Mouse (Mus musculus): ENCODE data around the gene Zfp217. TPM values are rescaled to one million over a fixed set of nuclear protein-coding genes. Genes with fewer than 3 reads are reported as not detected.

Zfp217 gene
- polyA plus RNA-seq, 1 experiment from 2014 or later, result 4.5 TPM

- ATAC-seq (ENCODE audit: insufficient number of reproducible peaks, insufficient read depth, low FRiP score, low read depth), result no peak
- Histone ChIP-seq H3K9me3 (ENCODE audit: control insufficient read depth, low read depth, low read length) (no peaks in the 10 kb centered on the region), H3K4me1 (ENCODE audit: control insufficient read depth, insufficient read depth, low read length) (peaks cover 22% of the 10 kb centered on the region), H3K36me3 (ENCODE audit: control insufficient read depth, insufficient read depth, low read length) (no peaks in the 10 kb centered on the region), H3K27me3 (ENCODE audit: control insufficient read depth, insufficient read depth, low read length) (no peaks in the 10 kb centered on the region), H3K4me3 (ENCODE audit: low read depth, low read length) (no peak overlapping the region), H3K9ac (replicated peaks; ENCODE audit: low read depth, low read length) (no peak overlapping the region), H3K27ac (ENCODE audit: low read length) (no peak overlapping the region), H3K4me2 (replicated peaks; ENCODE audit: low read depth, low read length) (no peak overlapping the region)
- WGBS, result 75% methylated on average over 3 of the region's 3 CpGs
These were observed 27.3 kb upstream of the Zfp217 start for GRCm38 (mm10) chr2:170175190-170175589.

- no peaks in the 10 kb centered on the region for H3K9me3 ChIP-seq (ENCODE audit: control insufficient read depth, low read depth, low read length)
- no peaks in the 10 kb centered on the region for H3K36me3 ChIP-seq (ENCODE audit: control insufficient read depth, insufficient read depth, low read length)
- no peak for ATAC-seq (ENCODE audit: insufficient number of reproducible peaks, insufficient read depth, low FRiP score, low read depth)
- no peaks in the 10 kb centered on the region for H3K27me3 ChIP-seq (ENCODE audit: control insufficient read depth, insufficient read depth, low read length)
- no peak overlapping the region for H3K4me2 ChIP-seq (replicated peaks; ENCODE audit: low read depth, low read length)
- H3K9ac ChIP-seq (replicated peaks; ENCODE audit: low read depth, low read length), result no peak overlapping the region
- no peaks in the 10 kb centered on the region for H3K4me1 ChIP-seq (ENCODE audit: control insufficient read depth, insufficient read depth, low read length)
- no peak overlapping the region for H3K4me3 ChIP-seq (ENCODE audit: low read depth, low read length)
- no peak overlapping the region for H3K27ac ChIP-seq (ENCODE audit: low read length)
These were observed 21.2 kb upstream of the Zfp217 start for GRCm38 (mm10) chr2:170169062-170169461.

DNA sequence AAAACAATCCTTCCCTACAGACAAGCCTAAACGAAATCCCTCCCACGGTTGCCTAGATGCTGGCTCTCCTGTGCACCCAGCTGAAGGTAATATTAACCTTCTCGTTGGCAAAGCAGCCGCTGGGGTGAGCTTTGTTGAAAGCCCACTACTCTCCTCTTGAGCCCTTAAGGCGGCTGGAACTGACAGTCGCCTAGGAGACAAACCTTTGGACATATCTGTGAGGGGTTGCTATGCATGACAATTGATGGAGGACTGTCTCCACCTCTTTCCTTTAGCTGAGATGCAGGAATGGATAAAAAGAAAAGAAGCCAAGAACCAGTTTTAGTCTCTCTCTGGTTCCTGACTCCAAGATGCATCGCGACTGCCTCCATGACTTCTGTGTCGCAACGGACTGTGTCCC, 17.7 kb upstream of the Zfp217 start:
- ATAC-seq (ENCODE audit: insufficient number of reproducible peaks, insufficient read depth, low FRiP score, low read depth), result no peak

GRCm38 (mm10) chr2:170163671-170164462, 16.0 kb upstream of the Zfp217 start:
- Histone ChIP-seq H3K27me3 (ENCODE audit: control insufficient read depth, insufficient read depth, low read length) (no peaks in the 10 kb centered on the region), H3K9ac (replicated peaks; ENCODE audit: low read depth, low read length) (no peak overlapping the region), H3K27ac (ENCODE audit: low read length) (no peak overlapping the region), H3K4me3 (ENCODE audit: low read depth, low read length) (no peak overlapping the region), H3K9me3 (ENCODE audit: control insufficient read depth, low read depth, low read length) (no peaks in the 10 kb centered on the region), H3K4me1 (ENCODE audit: control insufficient read depth, insufficient read depth, low read length) (no peaks in the 10 kb centered on the region), H3K36me3 (ENCODE audit: control insufficient read depth, insufficient read depth, low read length) (no peaks in the 10 kb centered on the region), H3K4me2 (replicated peaks; ENCODE audit: low read depth, low read length) (no peak overlapping the region)
- no peak for ATAC-seq (ENCODE audit: insufficient number of reproducible peaks, insufficient read depth, low FRiP score, low read depth)
- WGBS, result 78% methylated on average over 18 of the region's 18 CpGs

More for the DNA sequence above, 17.7 kb upstream of the Zfp217 start:
- H3K36me3 ChIP-seq (ENCODE audit: control insufficient read depth, insufficient read depth, low read length), result no peaks in the 10 kb centered on the region
- 83% methylated on average over 10 of the region's 10 CpGs for WGBS
- H3K9me3 ChIP-seq (ENCODE audit: control insufficient read depth, low read depth, low read length), result no peaks in the 10 kb centered on the region
- no peaks in the 10 kb centered on the region for H3K27me3 ChIP-seq (ENCODE audit: control insufficient read depth, insufficient read depth, low read length)
- H3K4me3 ChIP-seq (ENCODE audit: low read depth, low read length), result no peak overlapping the region
- H3K4me1 ChIP-seq (ENCODE audit: control insufficient read depth, insufficient read depth, low read length), result no peaks in the 10 kb centered on the region
- H3K27ac ChIP-seq (ENCODE audit: low read length), result no peak overlapping the region
- H3K9ac ChIP-seq (replicated peaks; ENCODE audit: low read depth, low read length), result no peak overlapping the region
- H3K4me2 ChIP-seq (replicated peaks; ENCODE audit: low read depth, low read length), result no peak overlapping the region

DNA sequence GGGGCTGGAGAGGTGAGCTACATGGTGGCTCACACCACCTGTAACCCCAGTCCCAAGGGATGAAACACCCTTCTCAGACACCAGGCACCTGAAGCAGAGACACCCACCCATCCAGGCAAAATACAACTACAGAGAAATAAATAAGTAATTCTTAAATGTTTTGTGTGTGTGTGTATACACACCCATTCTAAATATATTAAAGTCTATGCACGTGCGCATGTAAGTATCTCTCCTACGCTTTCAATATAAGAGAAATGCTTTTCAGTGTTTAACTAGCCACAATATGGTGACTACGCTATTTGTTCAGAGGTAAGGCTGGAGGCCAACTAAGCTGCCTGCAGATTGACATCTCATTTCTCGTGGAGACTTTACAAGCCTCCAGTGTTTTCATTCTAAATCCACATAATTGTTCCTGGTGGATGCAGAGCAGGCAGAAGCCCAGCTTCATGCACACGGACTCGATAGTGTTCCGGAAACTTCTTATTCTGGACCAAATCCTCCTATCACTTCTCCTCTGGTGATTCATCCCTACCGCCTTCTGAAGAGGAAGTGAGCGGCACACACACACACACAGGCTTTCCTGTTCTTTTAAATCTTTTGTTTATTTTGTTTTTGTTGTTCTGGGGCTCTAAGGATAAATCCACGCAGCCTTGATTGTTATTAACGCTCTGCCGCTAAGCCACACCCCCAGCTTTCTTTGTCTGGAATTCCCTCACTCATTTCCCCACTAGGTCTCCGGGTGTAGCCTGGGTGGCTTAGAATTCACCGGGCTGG, 12.1 kb upstream of the Zfp217 start:
- no peak for ATAC-seq (ENCODE audit: insufficient number of reproducible peaks, insufficient read depth, low FRiP score, low read depth)
- H3K4me1 ChIP-seq (ENCODE audit: control insufficient read depth, insufficient read depth, low read length), result no peaks in the 10 kb centered on the region; the same call in 1 of the 2 replicates
- H3K4me3 ChIP-seq (ENCODE audit: low read depth, low read length), result no peak overlapping the region
- 52% methylated on average over 15 of the region's 15 CpGs for WGBS
- no peaks in the 10 kb centered on the region for H3K9me3 ChIP-seq (ENCODE audit: control insufficient read depth, low read depth, low read length)
- no peak overlapping the region for H3K4me2 ChIP-seq (replicated peaks; ENCODE audit: low read depth, low read length)
- H3K9ac ChIP-seq (replicated peaks; ENCODE audit: low read depth, low read length), result no peak overlapping the region
- H3K27me3 ChIP-seq (ENCODE audit: control insufficient read depth, insufficient read depth, low read length), result no peaks in the 10 kb centered on the region
- H3K27ac ChIP-seq (ENCODE audit: low read length), result no peak overlapping the region
- H3K36me3 ChIP-seq (ENCODE audit: control insufficient read depth, insufficient read depth, low read length), result no peaks in the 10 kb centered on the region

DNA sequence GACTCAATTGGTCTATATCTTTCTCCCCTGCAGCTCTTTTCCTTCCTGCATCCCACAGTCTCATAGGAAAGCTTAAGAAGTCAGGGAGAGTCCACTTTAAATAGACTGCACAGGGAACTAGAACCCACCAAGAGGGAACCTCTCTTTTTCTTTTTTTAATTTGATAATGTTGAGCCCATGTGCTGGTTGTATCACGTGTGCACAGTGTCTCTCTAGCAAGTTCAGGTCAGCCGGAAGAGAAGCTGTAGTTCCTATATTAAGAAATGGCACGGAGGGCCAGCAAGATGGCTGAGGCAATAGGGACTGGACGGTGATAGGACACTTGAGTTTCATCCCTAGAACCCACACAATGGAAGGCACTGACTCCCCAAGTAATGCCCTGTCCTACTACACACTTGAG, 11.1 kb upstream of the Zfp217 start:
- H3K4me3 ChIP-seq (ENCODE audit: low read depth, low read length), result no peak overlapping the region
- no peak overlapping the region for H3K9ac ChIP-seq (replicated peaks; ENCODE audit: low read depth, low read length)
- ATAC-seq (ENCODE audit: insufficient number of reproducible peaks, insufficient read depth, low FRiP score, low read depth), result no peak
- H3K4me1 ChIP-seq (ENCODE audit: control insufficient read depth, insufficient read depth, low read length), result no peaks in the 10 kb centered on the region; the same call in 1 of the 2 replicates
- H3K4me2 ChIP-seq (replicated peaks; ENCODE audit: low read depth, low read length), result no peak overlapping the region
- no peak overlapping the region for H3K27ac ChIP-seq (ENCODE audit: low read length)
- no peaks in the 10 kb centered on the region for H3K9me3 ChIP-seq (ENCODE audit: control insufficient read depth, low read depth, low read length)
- H3K36me3 ChIP-seq (ENCODE audit: control insufficient read depth, insufficient read depth, low read length), result no peaks in the 10 kb centered on the region
- 88% methylated on average over 4 of the region's 4 CpGs for WGBS
- H3K27me3 ChIP-seq (ENCODE audit: control insufficient read depth, insufficient read depth, low read length), result no peaks in the 10 kb centered on the region

DNA sequence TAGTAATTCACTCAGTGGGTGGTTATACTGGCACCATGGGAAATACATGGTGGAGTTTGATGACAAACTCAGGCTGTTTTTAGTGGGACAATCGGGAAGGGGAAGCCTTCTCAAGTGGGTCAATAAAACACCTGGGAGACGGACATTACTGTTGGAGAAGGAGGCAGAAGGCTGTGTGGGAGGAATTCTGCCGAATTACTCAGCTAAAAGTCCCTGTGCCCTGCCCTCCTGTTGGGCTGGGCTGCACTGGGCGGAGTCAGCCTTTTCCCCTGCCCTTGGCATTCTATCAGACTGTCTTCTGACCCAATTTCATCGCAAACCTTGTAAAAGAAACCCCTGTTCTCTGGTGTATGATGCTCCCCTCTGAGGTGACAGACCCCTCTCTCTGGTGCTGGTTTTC, 10.3 kb upstream of the Zfp217 start:
- Histone ChIP-seq H3K27me3 (ENCODE audit: control insufficient read depth, insufficient read depth, low read length) (no peaks in the 10 kb centered on the region), H3K9ac (replicated peaks; ENCODE audit: low read depth, low read length) (no peak overlapping the region), H3K4me3 (ENCODE audit: low read depth, low read length) (no peak overlapping the region), H3K4me2 (replicated peaks; ENCODE audit: low read depth, low read length) (no peak overlapping the region), H3K36me3 (ENCODE audit: control insufficient read depth, insufficient read depth, low read length) (no peaks in the 10 kb centered on the region), H3K27ac (ENCODE audit: low read length) (no peak overlapping the region), H3K9me3 (ENCODE audit: control insufficient read depth, low read depth, low read length) (no peaks in the 10 kb centered on the region), H3K4me1 (ENCODE audit: control insufficient read depth, insufficient read depth, low read length) (peaks cover 3% of the 10 kb centered on the region)
- peak; percentile 62; the same call in 1 of the 2 replicates for ATAC-seq (ENCODE audit: insufficient number of reproducible peaks, insufficient read depth, low FRiP score, low read depth)
- 31% methylated on average over 5 of the region's 5 CpGs for WGBS

DNA sequence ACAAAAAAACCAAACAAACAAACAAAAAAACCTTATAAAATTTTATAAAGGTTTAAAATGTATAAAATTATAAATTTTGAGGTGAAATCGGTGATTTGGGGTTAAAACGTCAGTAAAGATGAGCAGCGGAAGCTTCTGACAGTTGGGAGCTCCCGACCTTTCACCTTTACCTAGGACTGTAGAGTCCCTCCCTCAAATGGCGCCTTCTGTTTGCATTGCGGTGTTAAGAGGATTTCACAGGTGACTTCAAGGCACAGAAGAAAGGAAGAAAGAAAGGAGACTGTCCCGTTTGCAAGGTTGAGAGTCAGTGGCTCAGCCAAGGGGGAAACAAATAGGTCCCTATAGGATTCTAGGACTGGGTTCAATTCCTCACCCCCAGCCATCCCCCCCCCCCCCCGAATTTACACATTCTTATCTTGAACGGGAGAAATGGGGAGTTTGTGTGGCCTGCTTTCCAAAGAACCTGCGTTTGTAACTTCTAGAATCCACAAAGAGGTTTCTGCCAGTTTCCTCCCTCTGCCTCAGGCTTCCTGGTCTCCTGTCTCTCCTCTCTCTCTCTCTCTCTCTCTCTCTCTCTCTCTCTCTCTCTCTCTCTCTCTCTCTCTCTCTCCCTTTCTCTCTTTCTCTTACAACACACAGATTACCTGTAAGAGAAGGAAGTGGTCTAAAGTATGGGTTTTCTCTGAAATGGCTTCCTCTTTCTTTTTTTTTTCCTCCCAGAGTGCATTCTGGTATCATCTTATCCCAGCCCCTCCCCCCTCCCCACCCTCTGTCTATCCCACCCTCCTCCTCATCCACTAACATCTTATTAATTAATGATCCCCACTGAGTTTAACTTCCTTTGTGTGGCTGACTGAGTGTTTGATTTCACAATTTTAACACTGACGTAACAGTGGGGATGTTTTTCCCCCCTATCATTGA, 9.6 kb upstream of the Zfp217 start:
- Histone ChIP-seq H3K4me1 (ENCODE audit: control insufficient read depth, insufficient read depth, low read length) (peaks cover 9% of the 10 kb centered on the region), H3K9ac (replicated peaks; ENCODE audit: low read depth, low read length) (no peak overlapping the region), H3K27ac (ENCODE audit: low read length) (no peak overlapping the region), H3K27me3 (ENCODE audit: control insufficient read depth, insufficient read depth, low read length) (no peaks in the 10 kb centered on the region), H3K9me3 (ENCODE audit: control insufficient read depth, low read depth, low read length) (no peaks in the 10 kb centered on the region), H3K36me3 (ENCODE audit: control insufficient read depth, insufficient read depth, low read length) (no peaks in the 10 kb centered on the region), H3K4me2 (replicated peaks; ENCODE audit: low read depth, low read length) (no peak overlapping the region), H3K4me3 (ENCODE audit: low read depth, low read length) (no peak overlapping the region)
- no peak for ATAC-seq (ENCODE audit: insufficient number of reproducible peaks, insufficient read depth, low FRiP score, low read depth)
- WGBS, result 38% methylated on average over 11 of the region's 11 CpGs
